Mouse (Mus musculus) bone marrow, adult 2 months (tissue): ENCODE data around the gene Ndufa1. TPM values are rescaled to one million over a fixed set of nuclear protein-coding genes. Genes with fewer than 3 reads are reported as not detected.
"Not testable (repeated sequence)": the region's sequence is repeated elsewhere in the genome, so short reads cannot be mapped to it uniquely, and the experiment has no call there.

Experiments used
- H3K27ac ChIP-seq: fragments of 200-500 bp; 2 replicates; pipeline ENCODE4 v1.5.1; 2012; ENCODE audit warnings: low read depth, mild to moderate bottlenecking, control low read depth, inconsistent platforms, low read length; ENCODE audit not compliant: control insufficient read depth, poor library complexity, insufficient read depth
- H3K4me1 ChIP-seq: fragments of 200-500 bp; 2 replicates; pipeline ENCODE4 v1.6.1; 2011; ENCODE audit warnings: low read length; ENCODE audit not compliant: control insufficient read depth, insufficient read depth
- H3K4me3 ChIP-seq: fragments of 200-500 bp; replicated peaks from 2 replicates; pipeline ENCODE3; 2011; ENCODE audit warnings: mild to moderate bottlenecking, low read depth, low read length, control low read depth; ENCODE audit not compliant: control insufficient read depth
- CTCF ChIP-seq: fragments of 200-500 bp; IDR thresholded peaks from 2 replicates; pipeline ENCODE4 v1.5.1; 2011; ENCODE audit warnings: low read length, control low read depth; ENCODE audit not compliant: control insufficient read depth, insufficient read depth
- POLR2A ChIP-seq: fragments of 200-500 bp; IDR thresholded peaks from 2 replicates; pipeline ENCODE4 v1.6.1; 2011; ENCODE audit warnings: low read depth, mild to moderate bottlenecking, control low read depth, low read length, borderline replicate concordance; ENCODE audit not compliant: control insufficient read depth
- WGBS: fragments of 180-500 bp; shearing (Covaris S2); methylation state at CpG from one replicate; pipeline ENCODE4 v1.1.7; 2018; 5-methylcytosine and 5-hydroxymethylcytosine counted together
- polyA plus RNA-seq: library from polyadenylated mRNA; stranded (reverse); fragments of >200 nt; gene quantifications from 2 replicates; pipeline ENCODE4 v1.2.4, GENCODE M21; 2011; ENCODE audit warnings: low replicate concordance; ENCODE audit not compliant: missing spikeins, insufficient read depth, insufficient read length

Ndufa1 gene
- polyA plus RNA-seq, 1 experiment: 125 TPM

- WGBS: 15% methylated on average over 3 of the region's 3 CpGs
- Histone ChIP-seq H3K27ac (no peak overlapping the region), H3K4me1 (no peaks in the 10 kb centered on the region), H3K4me3 (no peak overlapping the region)
- TF ChIP-seq POLR2A (no peak), CTCF (no peak)
Observed at GRCm38 (mm10) chrX:37167085-37167484, 23.9 kb downstream of the Ndufa1 start.

GRCm38 (mm10) chrX:37163115-37163514, 27.8 kb downstream of the Ndufa1 start:
- Histone ChIP-seq H3K27ac (no peak overlapping the region), H3K4me3 (no peak overlapping the region), H3K4me1 (no peaks in the 10 kb centered on the region)
- TF ChIP-seq CTCF: no peak
- TF ChIP-seq POLR2A: no peak
- 82% methylated on average over 18 of the region's 18 CpGs for WGBS

GRCm38 (mm10) chrX:37161169-37161568, 29.8 kb downstream of the Ndufa1 start:
- Histone ChIP-seq H3K4me3 (no peak overlapping the region), H3K27ac (no peak overlapping the region), H3K4me1 (no peaks in the 10 kb centered on the region)
- WGBS: 37% methylated on average over 10 of the region's 10 CpGs
- TF ChIP-seq CTCF (no peak), POLR2A (no peak)

GRCm38 (mm10) chrX:37157839-37158238, 33.1 kb downstream of the Ndufa1 start:
- 58% methylated on average over 4 of the region's 4 CpGs for WGBS
- H3K4me1 ChIP-seq: no peaks in the 10 kb centered on the region
- no peak overlapping the region for H3K4me3 ChIP-seq
- TF ChIP-seq CTCF (no peak), POLR2A (no peak)
- no peak overlapping the region for H3K27ac ChIP-seq

- H3K4me3 ChIP-seq: no peak overlapping the region
- H3K4me1 ChIP-seq: no peaks in the 10 kb centered on the region
- WGBS: 76% methylated on average over 2 of the region's 2 CpGs
- no peak overlapping the region for H3K27ac ChIP-seq
- TF ChIP-seq POLR2A (no peak), CTCF (0 out of 2 replicates have a peak, but pooled peaks have one; percentile 29)
Observed at GRCm38 (mm10) chrX:37144954-37145353, 46.0 kb downstream of the Ndufa1 start.

GRCm38 (mm10) chrX:37144498-37144897, 46.5 kb downstream of the Ndufa1 start:
- 52% methylated on average over 2 of the region's 4 CpGs for WGBS
- H3K4me1 ChIP-seq, H3K4me3 ChIP-seq, H3K27ac ChIP-seq: not testable (repeated sequence)

GRCm38 (mm10) chrX:37141732-37142131, 49.2 kb downstream of the Ndufa1 start:
- TF ChIP-seq POLR2A (no peak), CTCF (no peak)

More at GRCm38 (mm10) chrX:37141732-37142131, 49.2 kb downstream of the Ndufa1 start:
- no peak overlapping the region for H3K27ac ChIP-seq
- WGBS: 78% methylated on average over 3 of the region's 3 CpGs
- no peak overlapping the region for H3K4me3 ChIP-seq
- no peaks in the 10 kb centered on the region for H3K4me1 ChIP-seq

Other genes starting within 250 kb of the Ndufa1 start
- 12.6 and 17.5 TPM in 2 replicates for gene Sept6, start 199.4 kb downstream of the Ndufa1 start, polyA plus RNA-seq
- not detected in 2 replicates for gene Sowahd, start 142.3 kb downstream of the Ndufa1 start, polyA plus RNA-seq
- 407 and 550 TPM in 2 replicates for gene Rpl39, start 105.8 kb downstream of the Ndufa1 start, polyA plus RNA-seq
- 40.7 and 43.2 TPM in 2 replicates for gene Upf3b, start 80.8 kb downstream of the Ndufa1 start, polyA plus RNA-seq
- 4.0 and 9.2 TPM in 2 replicates for gene Nkap, start 64.4 kb downstream of the Ndufa1 start, polyA plus RNA-seq
- 0.54 TPM in 1 of 2 replicates, not detected in the other for gene Akap14, start 22.3 kb downstream of the Ndufa1 start, polyA plus RNA-seq
- gene Rnf113a1, start 82 bp upstream of the Ndufa1 start, polyA plus RNA-seq: 1.3 and 3.3 TPM in 2 replicates
- not detected in 2 replicates for gene Gm9, start 19.9 kb upstream of the Ndufa1 start, polyA plus RNA-seq
- not detected in 2 replicates for gene Rhox1, start 31.1 kb upstream of the Ndufa1 start, polyA plus RNA-seq
- not detected in 2 replicates for gene Rhox2a, start 53.8 kb upstream of the Ndufa1 start, polyA plus RNA-seq
- not detected in 2 replicates for gene Rhox3a, start 58.8 kb upstream of the Ndufa1 start, polyA plus RNA-seq
- not detected in 2 replicates for gene Rhox4a, start 74.2 kb upstream of the Ndufa1 start, polyA plus RNA-seq
- gene Rhox3a2, start 188.9 kb upstream of the Ndufa1 start, polyA plus RNA-seq: not detected in 2 replicates
- not detected in 2 replicates for gene Rhox4a2, start 199.7 kb upstream of the Ndufa1 start, polyA plus RNA-seq
- not detected in 2 replicates for gene Rhox2b, start 220.9 kb upstream of the Ndufa1 start, polyA plus RNA-seq
- gene Rhox4b, start 241.3 kb upstream of the Ndufa1 start, polyA plus RNA-seq: not detected in 2 replicates